Mouse (Mus musculus) hindbrain, embryonic 15.5 days (tissue): Measurements from ENCODE around the gene Nav2. TPM values are rescaled to one million over a fixed set of nuclear protein-coding genes. Genes with fewer than 3 reads are reported as not detected.

Source experiments
- ATAC-seq: fragments of 200-750 bp; cut with Nextera tagmentation; 2 replicates; pipeline ENCODE4 v1.8.0; 2017; ENCODE audit warnings: low read depth, moderate number of reproducible peaks, moderate TSS enrichment; ENCODE audit not compliant: low FRiP score
- H3K27ac ChIP-seq: fragments of 300-500 bp; sonication (generic); replicated peaks from 2 replicates; pipeline ENCODE4 v1.5.1; 2015; ENCODE audit warnings: mild to moderate bottlenecking, inconsistent platforms
- H3K27me3 ChIP-seq: fragments of 300-500 bp; sonication (generic); 2 replicates; pipeline ENCODE4 v1.6.1; 2015; ENCODE audit warnings: control low read depth, inconsistent platforms
- H3K36me3 ChIP-seq: fragments of 300-500 bp; sonication (generic); 2 replicates; pipeline ENCODE4 v1.6.1; 2015; ENCODE audit warnings: control low read depth, inconsistent platforms
- H3K4me1 ChIP-seq: fragments of 300-500 bp; sonication (generic); replicated peaks from 2 replicates; pipeline ENCODE4 v1.6.1; 2015; ENCODE audit warnings: control low read depth, inconsistent platforms
- H3K4me2 ChIP-seq: fragments of 300-500 bp; sonication (generic); 2 replicates; pipeline ENCODE4 v1.6.1; 2015; ENCODE audit warnings: moderate library complexity, mild to moderate bottlenecking, inconsistent platforms
- H3K4me3 ChIP-seq: fragments of 300-500 bp; sonication (generic); 2 replicates; pipeline ENCODE4 v1.5.1; 2015; ENCODE audit warnings: mild to moderate bottlenecking, inconsistent platforms
- H3K9ac ChIP-seq: fragments of 300-500 bp; sonication (generic); 2 replicates; pipeline ENCODE4 v1.6.1; 2015; ENCODE audit warnings: inconsistent platforms
- H3K9me3 ChIP-seq: fragments of 300-500 bp; sonication (generic); 2 replicates; pipeline ENCODE4 v1.6.1; 2016; ENCODE audit warnings: control low read depth, inconsistent platforms
- WGBS: fragments of 180-500 bp; shearing (Covaris S2); methylation state at CpG from one replicate; pipeline ENCODE4 v1.1.7; 2015; 5-methylcytosine and 5-hydroxymethylcytosine counted together
- polyA plus RNA-seq: library from polyadenylated mRNA; unstranded; fragments of >200 nt; fragmentation: Nextera tagmentation; extraction: Ambion mirVana; gene quantifications from 2 replicates; pipeline ENCODE4 v1.2.1, GENCODE M21; 2015

The Nav2 gene
- polyA plus RNA-seq, 1 experiment from 2014 or later = 24.7 TPM

- Histone ChIP-seq H3K4me2 (no peak overlapping the region), H3K9ac (no peak overlapping the region), H3K4me1 (no peaks in the 10 kb centered on the region), H3K27ac (no peak overlapping the region), H3K27me3 (no peaks in the 10 kb centered on the region), H3K36me3 (peaks cover 39% of the 10 kb centered on the region), H3K4me3 (no peak overlapping the region), H3K9me3 (no peaks in the 10 kb centered on the region)
- 94% methylated on average over 2 of the region's 2 CpGs for WGBS
- no peak for ATAC-seq
Measured at GRCm38 (mm10) chr7:49581951-49582350, 673.4 kb downstream of the Nav2 start.

- no peak overlapping the region for H3K4me3 ChIP-seq
- no peaks in the 10 kb centered on the region for H3K4me1 ChIP-seq
- no peaks in the 10 kb centered on the region for H3K27me3 ChIP-seq
- H3K9ac ChIP-seq = no peak overlapping the region
- no peak for ATAC-seq
- peaks cover 36% of the 10 kb centered on the region for H3K36me3 ChIP-seq
- H3K4me2 ChIP-seq = no peak overlapping the region
- 92% methylated on average over 7 of the region's 7 CpGs for WGBS
- H3K27ac ChIP-seq = no peak overlapping the region
- H3K9me3 ChIP-seq = no peaks in the 10 kb centered on the region
Measured at GRCm38 (mm10) chr7:49582551-49582950, 674.0 kb downstream of the Nav2 start.

DNA sequence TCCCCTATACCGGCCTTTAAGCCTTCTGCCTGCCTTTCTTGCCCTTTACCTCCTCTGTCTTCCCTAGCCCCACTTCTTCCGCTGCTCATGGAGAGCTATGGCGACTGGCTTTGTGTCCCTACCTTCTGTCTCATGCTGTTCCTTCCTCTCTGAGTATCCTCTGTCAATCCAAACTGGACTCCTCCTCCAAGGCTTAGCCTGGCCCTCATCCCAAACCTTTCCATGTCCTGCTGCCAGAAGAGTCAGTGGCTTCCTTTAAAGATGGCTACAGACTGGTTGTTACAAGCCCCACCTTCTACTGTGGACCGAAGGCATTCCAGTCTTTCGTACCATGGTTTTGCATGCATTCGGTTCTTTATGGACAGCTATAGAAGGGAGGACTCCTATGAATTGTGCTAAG is 674.7 kb downstream of the Nav2 start:
- WGBS = 89% methylated on average over 6 of the region's 6 CpGs
- Histone ChIP-seq H3K4me2 (no peak overlapping the region), H3K9me3 (no peaks in the 10 kb centered on the region), H3K27me3 (no peaks in the 10 kb centered on the region), H3K4me3 (no peak overlapping the region), H3K9ac (no peak overlapping the region), H3K36me3 (peaks cover 40% of the 10 kb centered on the region), H3K27ac (no peak overlapping the region), H3K4me1 (no peaks in the 10 kb centered on the region)
- no peak for ATAC-seq

DNA sequence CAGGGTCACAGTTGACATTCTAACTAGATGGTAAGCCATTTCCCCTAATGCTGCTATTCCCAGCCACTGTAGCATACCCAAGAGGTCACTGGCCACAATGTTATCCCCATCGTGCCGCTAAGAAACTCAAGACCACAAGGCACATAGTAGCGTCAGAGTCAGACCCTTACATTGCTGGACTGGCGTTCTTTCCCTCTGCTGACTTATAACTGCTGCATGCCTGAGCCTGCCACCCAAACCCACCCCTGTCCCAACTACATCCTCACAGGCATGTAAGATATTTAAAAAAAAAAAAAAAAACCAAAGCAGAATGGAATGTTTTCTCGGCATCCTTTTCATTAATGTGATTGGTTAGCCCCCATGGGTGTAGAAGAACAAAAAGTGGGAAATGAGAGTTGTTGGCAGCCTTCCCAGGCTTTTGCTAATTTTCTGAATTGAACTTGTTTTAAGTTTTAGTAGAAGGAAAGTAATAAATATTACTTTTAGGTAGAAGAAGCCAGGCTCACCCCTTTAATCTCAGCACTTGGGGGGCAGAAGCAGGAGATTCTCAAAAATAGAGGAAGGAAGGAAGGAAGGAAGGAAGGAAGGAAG is 678.1 kb downstream of the Nav2 start:
- 77% methylated on average over 5 of the region's 5 CpGs for WGBS
- Histone ChIP-seq H3K9ac (no peak overlapping the region), H3K27me3 (no peaks in the 10 kb centered on the region), H3K9me3 (no peaks in the 10 kb centered on the region), H3K36me3 (peaks cover 43% of the 10 kb centered on the region), H3K4me3 (no peak overlapping the region), H3K4me1 (no peaks in the 10 kb centered on the region), H3K4me2 (no peak overlapping the region), H3K27ac (no peak overlapping the region)
- ATAC-seq = no peak

DNA sequence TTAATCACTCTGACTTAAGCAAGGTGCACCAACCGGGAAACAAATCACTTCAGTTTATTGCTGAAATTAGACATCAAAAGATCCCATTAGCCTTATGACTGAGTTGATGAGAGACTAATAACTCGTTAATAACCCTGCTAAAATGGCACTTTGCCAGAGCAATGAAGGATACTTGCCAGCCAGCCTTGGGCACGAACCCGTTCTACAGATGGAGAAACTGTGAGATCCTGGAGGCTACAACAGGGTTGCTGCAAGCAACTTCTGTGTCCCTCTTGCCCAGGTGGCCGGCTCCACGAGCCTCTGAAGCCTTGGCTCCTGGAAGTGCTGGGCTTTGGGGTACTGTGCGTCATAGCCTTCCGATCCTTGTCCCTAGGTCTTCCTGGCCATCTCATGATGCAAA is 681.1 kb downstream of the Nav2 start:
- Histone ChIP-seq H3K4me1 (no peaks in the 10 kb centered on the region), H3K9ac (no peak overlapping the region), H3K9me3 (no peaks in the 10 kb centered on the region), H3K27me3 (no peaks in the 10 kb centered on the region), H3K27ac (no peak overlapping the region), H3K4me2 (no peak overlapping the region), H3K36me3 (peaks cover 41% of the 10 kb centered on the region), H3K4me3 (no peak overlapping the region)
- ATAC-seq = no peak
- 89% methylated on average over 8 of the region's 8 CpGs for WGBS

DNA sequence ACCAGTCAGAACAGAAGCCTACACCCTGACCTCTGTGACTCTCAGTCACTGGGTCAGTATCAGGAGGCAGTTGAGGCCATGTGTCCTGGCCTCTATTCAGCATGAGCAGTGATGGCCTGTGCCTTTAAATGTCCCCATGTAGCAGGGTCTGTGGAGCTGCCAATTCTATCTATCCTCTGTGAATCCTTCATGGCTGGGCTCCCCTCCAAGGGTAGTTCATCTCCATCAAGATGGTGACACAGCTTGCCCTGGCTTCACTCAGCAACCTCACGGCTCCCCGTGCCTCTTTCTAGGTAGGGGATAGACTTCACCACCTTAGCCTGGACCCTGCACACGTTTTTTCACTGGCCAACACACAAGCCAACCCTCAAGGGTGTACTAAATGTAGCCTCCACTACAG is 689.3 kb downstream of the Nav2 start:
- H3K9me3 ChIP-seq = no peaks in the 10 kb centered on the region
- H3K4me2 ChIP-seq = no peak overlapping the region
- no peak for ATAC-seq
- WGBS = 85% methylated on average over 3 of the region's 3 CpGs
- peaks cover 34% of the 10 kb centered on the region for H3K36me3 ChIP-seq
- H3K27ac ChIP-seq = no peak overlapping the region
- no peak overlapping the region for H3K4me3 ChIP-seq
- H3K27me3 ChIP-seq = no peaks in the 10 kb centered on the region
- H3K4me1 ChIP-seq = no peaks in the 10 kb centered on the region
- no peak overlapping the region for H3K9ac ChIP-seq

GRCm38 (mm10) chr7:49598225-49598624 is 689.7 kb downstream of the Nav2 start:
- Histone ChIP-seq H3K36me3 (peaks cover 34% of the 10 kb centered on the region), H3K27me3 (no peaks in the 10 kb centered on the region), H3K4me1 (no peaks in the 10 kb centered on the region), H3K9me3 (no peaks in the 10 kb centered on the region), H3K9ac (no peak overlapping the region), H3K4me2 (no peak overlapping the region), H3K4me3 (no peak overlapping the region), H3K27ac (no peak overlapping the region)
- no peak for ATAC-seq
- WGBS = 94% methylated on average over 13 of the region's 13 CpGs

- Histone ChIP-seq H3K4me3 (no peak overlapping the region), H3K4me1 (no peaks in the 10 kb centered on the region), H3K9me3 (no peaks in the 10 kb centered on the region), H3K36me3 (peaks cover 30% of the 10 kb centered on the region), H3K27ac (no peak overlapping the region), H3K9ac (no peak overlapping the region), H3K27me3 (no peaks in the 10 kb centered on the region), H3K4me2 (no peak overlapping the region)
- WGBS = 93% methylated on average over 3 of the region's 3 CpGs
- no peak for ATAC-seq
Measured at GRCm38 (mm10) chr7:49599950-49600349, 691.4 kb downstream of the Nav2 start.

- 61% methylated on average over 13 of the region's 13 CpGs for WGBS
- H3K36me3 ChIP-seq = peaks cover 33% of the 10 kb centered on the region
- peak; percentile 63 for ATAC-seq
Measured at GRCm38 (mm10) chr7:49601191-49601975, 692.9 kb downstream of the Nav2 start.

GRCm38 (mm10) chr7:49604244-49604643 is 695.7 kb downstream of the Nav2 start:
- no peak overlapping the region for H3K27ac ChIP-seq
- no peaks in the 10 kb centered on the region for H3K4me1 ChIP-seq
- H3K4me3 ChIP-seq = no peak overlapping the region
- H3K36me3 ChIP-seq = peaks cover 15% of the 10 kb centered on the region
- no peak overlapping the region for H3K9ac ChIP-seq
- 0 out of 2 replicates have a peak, but pooled peaks cover 2% of the 10 kb centered on the region for H3K27me3 ChIP-seq
- ATAC-seq = no peak
- WGBS = 93% methylated on average over 14 of the region's 14 CpGs
- H3K4me2 ChIP-seq = no peak overlapping the region
- H3K9me3 ChIP-seq = no peaks in the 10 kb centered on the region

More at GRCm38 (mm10) chr7:49601191-49601975, 692.9 kb downstream of the Nav2 start:
- Histone ChIP-seq H3K4me2 (no peak overlapping the region), H3K4me3 (no peak overlapping the region), H3K27me3 (no peaks in the 10 kb centered on the region), H3K27ac (no peak overlapping the region), H3K9ac (no peak overlapping the region), H3K4me1 (no peaks in the 10 kb centered on the region), H3K9me3 (no peaks in the 10 kb centered on the region)

DNA sequence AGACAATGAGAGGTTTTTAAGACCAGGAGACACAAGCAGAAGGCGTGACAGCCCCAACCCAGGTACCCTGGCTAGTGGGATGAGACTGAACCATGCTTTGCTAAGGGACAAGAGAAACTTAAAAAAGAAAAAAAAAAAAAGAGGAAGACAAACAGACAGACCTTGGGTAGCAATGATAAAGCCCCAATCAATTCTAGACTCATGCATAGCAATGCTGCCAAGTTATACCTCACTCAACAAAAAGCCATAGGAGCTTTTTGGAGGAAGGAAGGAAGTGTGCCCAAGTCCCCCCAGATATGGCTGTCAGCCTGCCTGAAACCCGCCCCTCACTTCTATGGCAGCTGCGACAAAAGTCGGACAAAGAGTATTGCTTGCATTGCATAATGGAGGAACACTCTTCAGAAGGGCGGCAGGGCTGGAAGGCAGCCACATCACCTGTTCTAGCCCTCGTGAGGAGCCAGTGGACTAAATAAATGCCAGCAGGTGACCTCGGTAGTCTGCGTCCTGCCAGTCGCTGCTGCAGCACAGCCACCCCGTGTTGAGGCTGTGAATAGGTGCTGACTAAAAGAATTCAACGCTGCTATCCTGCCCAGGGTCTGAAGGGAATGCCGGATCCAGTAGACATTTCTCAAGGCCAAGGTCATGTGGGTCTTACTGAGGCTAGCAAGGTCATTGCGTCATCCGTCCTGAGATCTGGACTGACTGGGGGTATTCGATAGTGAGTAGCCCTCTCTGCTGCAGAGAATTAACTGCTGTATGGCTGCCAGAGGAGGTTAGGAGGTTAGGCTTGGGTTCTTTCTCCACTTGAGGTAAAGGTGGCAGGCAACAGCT is 696.7 kb downstream of the Nav2 start:
- H3K9me3 ChIP-seq = no peaks in the 10 kb centered on the region
- H3K27ac ChIP-seq = no peak overlapping the region
- no peak overlapping the region for H3K4me2 ChIP-seq
- H3K4me1 ChIP-seq = no peaks in the 10 kb centered on the region
- H3K9ac ChIP-seq = no peak overlapping the region
- 0 out of 2 replicates have a peak, but pooled peaks cover 2% of the 10 kb centered on the region for H3K27me3 ChIP-seq
- 90% methylated on average over 15 of the region's 15 CpGs for WGBS
- H3K36me3 ChIP-seq = peaks cover 15% of the 10 kb centered on the region
- H3K4me3 ChIP-seq = no peak overlapping the region
- no peak for ATAC-seq

DNA sequence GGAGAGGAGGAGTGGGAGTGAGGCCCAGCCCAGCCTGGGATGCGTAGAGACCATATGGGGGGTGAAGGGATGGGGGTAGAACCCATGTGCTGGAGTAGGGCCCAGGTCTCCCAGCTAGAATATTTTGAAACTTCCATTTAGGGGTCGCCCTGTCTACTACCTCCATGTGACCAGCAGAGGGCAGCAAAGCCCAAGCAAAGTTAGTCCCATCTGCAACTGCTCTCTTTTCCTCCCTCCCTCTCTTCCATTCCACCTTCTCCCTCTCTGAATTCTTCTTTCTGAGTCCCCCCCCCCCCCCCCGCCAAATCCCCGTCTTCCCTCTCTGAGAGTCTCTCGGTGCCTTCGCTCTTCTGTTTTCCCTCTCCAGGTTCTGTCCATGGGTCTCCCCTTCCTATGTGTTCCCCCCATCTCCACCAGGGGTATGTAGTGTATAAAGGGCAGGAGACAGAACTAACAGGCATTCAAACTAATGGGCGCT is 707.8 kb downstream of the Nav2 start:
- H3K4me3 ChIP-seq = no peak overlapping the region
- H3K36me3 ChIP-seq = no peaks in the 10 kb centered on the region
- WGBS = 9% methylated on average over 6 of the region's 7 CpGs
- peak; percentile 72 for ATAC-seq
- H3K4me2 ChIP-seq = peak overlapping the region; percentile 36
- no peak overlapping the region for H3K9ac ChIP-seq
- no peak overlapping the region for H3K27ac ChIP-seq
- peaks cover 60% of the 10 kb centered on the region for H3K27me3 ChIP-seq
- no peaks in the 10 kb centered on the region for H3K9me3 ChIP-seq
- H3K4me1 ChIP-seq = no peaks in the 10 kb centered on the region
